Comparison of ENCODE assay signal across 8 mouse cellular contexts in genomic region chr6:113012495-113012941, GRCm38 (mm10). TPM values are rescaled to one million over a fixed set of nuclear protein-coding genes. Genes with fewer than 3 reads are reported as not detected.
A peak's percentile ranks its signal among the peaks of the same experiment; 100 is the strongest.
DNase-seq lines count a peak whose midpoint lies in the region; ATAC-seq lines count a peak whose summit lies in the region.

No protein-coding gene starts in this region.

- no peaks in the 10 kb centered on the region for H3K27me3 ChIP-seq in midbrain, embryonic 11.5 days (ENCODE audit: control insufficient read depth, insufficient read depth, low read length)
- H3K27me3 ChIP-seq in stomach, embryonic 16.5 days (ENCODE audit: control insufficient read depth, insufficient read depth, low read length) = no peaks in the 10 kb centered on the region

- no peak overlapping the region; the same call in 1 of the 2 replicates for H3K9ac ChIP-seq in midbrain, embryonic 11.5 days (ENCODE audit: low read length)
- H3K9ac ChIP-seq in stomach, embryonic 16.5 days (ENCODE audit: low read length) = peak overlapping the region; percentile 40; the same call in 1 of the 2 replicates

- H3K9me3 ChIP-seq in midbrain, embryonic 11.5 days (ENCODE audit: control insufficient read depth, low read length) = no peaks in the 10 kb centered on the region
- 0 out of 2 replicates have a peak, but pooled peaks cover 1% of the 10 kb centered on the region for H3K9me3 ChIP-seq in stomach, embryonic 16.5 days (replicated peaks; ENCODE audit: control insufficient read depth, low read length)

- H3K4me3 ChIP-seq in midbrain, embryonic 11.5 days (ENCODE audit: low read depth, low read length) = no peak overlapping the region
- H3K4me3 ChIP-seq in stomach, embryonic 16.5 days (replicated peaks; ENCODE audit: low read length) = no peak overlapping the region

- H3K27ac ChIP-seq in midbrain, embryonic 11.5 days (ENCODE audit: low read depth, low read length) = peak overlapping the region; percentile 87
- H3K27ac ChIP-seq in stomach, embryonic 16.5 days (ENCODE audit: low read length) = peak overlapping the region; percentile 69

- ATAC-seq in midbrain, embryonic 11.5 days (ENCODE audit: low FRiP score) = peak; percentile 85
- ATAC-seq in stomach, embryonic 16.5 days (ENCODE audit: insufficient read depth, low FRiP score) = peak; percentile 34; the same call in 1 of the 2 replicates

- H3K4me2 ChIP-seq in midbrain, embryonic 11.5 days = no peak overlapping the region
- peak overlapping the region; percentile 25; the same call in 1 of the 2 replicates for H3K4me2 ChIP-seq in stomach, embryonic 16.5 days (ENCODE audit: low read depth, low read length)

- no peaks in the 10 kb centered on the region for H3K36me3 ChIP-seq in midbrain, embryonic 11.5 days (ENCODE audit: control insufficient read depth, insufficient read depth, low read length)
- H3K36me3 ChIP-seq in stomach, embryonic 16.5 days (ENCODE audit: control insufficient read depth, insufficient read depth, low read length) = no peaks in the 10 kb centered on the region

- DNase-seq in adipocyte (ENCODE audit: low spot score) = peak; percentile 98
- peak; percentile 73 for DNase-seq in cerebellum, adult 9-11 months
- DNase-seq in frontal cortex, adult 2 months (ENCODE audit: extremely low spot score in 1 of 2, low spot score in 1 of 2) = peak; percentile 36 to 63
- DNase-seq in heart, postnatal 4 days = peak; percentile 81
- DNase-seq in layer of hippocampus, adult 8-10 months (ENCODE audit: low spot score in 2 of 2) = peak; percentile 65 to 77
- DNase-seq in midbrain, embryonic 11.5 days (ENCODE audit: low spot score, missing footprints) = peak; percentile 91
- no peak for DNase-seq in thymus, postnatal 14 days

- H3K4me1 ChIP-seq in midbrain, embryonic 11.5 days (ENCODE audit: control insufficient read depth, insufficient read depth, low read length) = peaks cover 32% of the 10 kb centered on the region
- H3K4me1 ChIP-seq in stomach, embryonic 16.5 days (ENCODE audit: control insufficient read depth, insufficient read depth, low read length) = peaks cover 3% of the 10 kb centered on the region; the same call in 1 of the 2 replicates

- 7% methylated on average over 6 of the region's 6 CpGs for WGBS in midbrain, embryonic 11.5 days
- 46% methylated on average over 6 of the region's 6 CpGs for WGBS in stomach, embryonic 16.5 days

RNA-seq across cellular contexts. Expression of gene Thumpd3, which starts 33.5 kb away (rescaled TPM):
- polyA plus RNA-seq in frontal cortex, adult 2 months (2012; rRNA removed) = 18.4 and 21.3 TPM in 2 replicates
- 10 to 100 TPM; 21.4 to 24.5 TPM for total RNA-seq in heart, postnatal 4 days (2021)
- 10 to 100 TPM; 31.2 to 39.5 (median 37.6) TPM for total RNA-seq in layer of hippocampus, adult 8-10 months (2022)
- polyA plus RNA-seq in midbrain, embryonic 11.5 days (2014; fragmentation: Nextera tagmentation; extraction: Ambion mirVana) = 57.1 and 59.5 TPM in 2 replicates
- 49.7 and 51.0 TPM in 2 replicates for polyA plus RNA-seq in stomach, embryonic 16.5 days (2015; fragmentation: Nextera tagmentation; extraction: Ambion mirVana)
